Mouse (Mus musculus): ENCODE results near the gene Pigv.

DNA sequence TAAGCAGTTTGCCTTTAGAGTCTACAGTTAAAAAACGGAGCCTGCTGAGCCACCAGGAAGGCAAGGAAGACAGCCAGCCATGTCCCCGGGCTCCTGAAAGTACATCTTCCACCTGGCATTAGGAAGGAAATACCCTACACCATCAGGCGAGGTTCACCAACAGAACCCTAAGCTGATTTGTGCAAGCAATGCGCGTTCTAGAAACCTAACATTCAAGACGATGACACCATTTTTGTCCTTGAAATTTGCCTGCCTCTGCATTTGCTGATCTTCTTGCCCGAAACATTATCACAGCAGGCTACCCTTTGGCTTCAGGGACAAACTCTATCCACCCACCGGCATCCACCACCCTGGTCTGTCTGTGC, 1.9 kb upstream of the Pigv start:
- TF ChIP-seq POLR2A (IDR thresholded peaks at IDR 0.05; ENCODE audit: insufficient read depth, low read depth, low read length) (no peak), CTCF (IDR thresholded peaks at IDR 0.05; ENCODE audit: insufficient read depth, low read depth, low read length) (no peak)
